Mouse (Mus musculus) ES-CJ7 (cell line): ENCODE measurements around the gene Ttc12.

Source experiments
- DNase-seq: peaks from one replicate; pipeline ENCODE4 v3.0.0; 2011; ENCODE audit warnings: low read depth, low spot score

Gene Ttc12

GRCm38 (mm10) chr9:49485892-49486311 is at the start of gene Ttc12:
Gene Ttc12, minus strand, starts transcription at chr9:49486225.
- peak; percentile 85 for DNase-seq

GRCm38 (mm10) chr9:49534958-49535357 is 48.9 kb upstream of the Ttc12 start:
- DNase-seq, result no peak

DNA sequence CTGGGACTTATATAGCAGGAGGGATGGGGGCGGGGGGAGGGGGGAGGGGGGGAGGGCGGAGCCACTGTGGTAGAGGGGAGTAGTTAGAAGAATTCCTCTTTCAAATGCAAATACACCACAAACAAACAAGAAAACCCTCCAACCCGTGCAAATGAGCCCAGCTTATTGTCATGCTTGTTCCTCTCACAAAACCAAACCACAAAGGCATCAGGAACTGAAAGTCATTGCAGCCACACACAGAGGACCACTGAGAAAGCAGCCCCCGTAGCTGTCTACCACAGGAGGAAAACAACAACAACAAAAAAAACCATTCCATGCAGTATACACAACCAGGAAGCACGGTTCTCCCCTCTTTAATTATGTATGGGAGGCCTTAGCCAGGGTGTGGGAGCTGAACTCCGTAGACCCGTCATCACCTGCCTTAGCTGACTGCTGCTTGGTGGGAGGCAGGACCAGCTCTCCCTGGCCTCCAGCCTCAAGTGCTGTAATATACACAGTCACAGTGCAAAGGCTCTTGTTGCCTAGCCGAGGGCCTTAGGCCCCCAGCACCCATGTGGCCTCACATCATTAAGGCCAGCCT is 48.0 kb upstream of the Ttc12 start:
- peak; percentile 71 for DNase-seq

GRCm38 (mm10) chr9:49533455-49533854 is 47.4 kb upstream of the Ttc12 start:
- no peak for DNase-seq

DNA sequence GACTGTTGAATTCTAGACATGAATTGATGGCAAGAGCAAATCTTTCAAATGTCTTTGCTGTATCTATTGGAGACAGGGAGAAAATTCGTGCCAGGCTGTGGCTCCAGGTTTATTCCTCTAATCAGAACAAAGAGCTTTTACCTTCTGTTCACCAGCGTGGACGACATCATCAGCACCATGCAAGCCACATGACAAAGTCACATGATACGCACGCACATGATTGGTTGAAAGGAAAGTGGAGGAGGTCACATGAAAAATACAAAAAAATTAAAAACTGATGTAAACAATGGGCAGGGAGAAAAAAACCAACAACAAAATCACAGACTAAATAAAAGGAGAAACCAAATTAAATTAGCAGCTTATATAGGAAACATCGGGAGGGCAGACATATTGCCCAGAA is 45.8 kb upstream of the Ttc12 start:
- DNase-seq, result no peak

DNA sequence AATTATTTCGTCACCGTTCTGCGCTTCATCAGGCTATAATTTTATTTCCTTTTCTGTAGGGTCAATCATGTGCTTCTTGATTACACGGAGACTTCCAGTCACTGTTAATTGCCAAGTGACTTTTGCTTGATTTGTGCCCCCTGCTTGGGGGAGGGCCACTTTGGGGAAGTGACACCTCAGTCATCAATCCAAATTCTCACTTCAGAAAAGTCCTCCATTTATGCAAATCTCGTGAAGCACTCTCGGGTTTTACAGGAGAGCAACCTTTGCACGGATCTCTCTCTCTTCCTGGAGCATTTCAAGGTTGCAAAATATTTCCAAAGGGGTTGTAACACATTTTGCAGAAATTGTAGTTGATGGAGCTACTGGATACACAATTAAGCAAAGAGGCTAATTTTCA is 45.2 kb upstream of the Ttc12 start:
- DNase-seq, result no peak

GRCm38 (mm10) chr9:49530739-49531138 is 44.7 kb upstream of the Ttc12 start:
- DNase-seq, result peak; percentile 42

GRCm38 (mm10) chr9:49529366-49529959 is 43.4 kb upstream of the Ttc12 start:
- peak; percentile 37 for DNase-seq

DNA sequence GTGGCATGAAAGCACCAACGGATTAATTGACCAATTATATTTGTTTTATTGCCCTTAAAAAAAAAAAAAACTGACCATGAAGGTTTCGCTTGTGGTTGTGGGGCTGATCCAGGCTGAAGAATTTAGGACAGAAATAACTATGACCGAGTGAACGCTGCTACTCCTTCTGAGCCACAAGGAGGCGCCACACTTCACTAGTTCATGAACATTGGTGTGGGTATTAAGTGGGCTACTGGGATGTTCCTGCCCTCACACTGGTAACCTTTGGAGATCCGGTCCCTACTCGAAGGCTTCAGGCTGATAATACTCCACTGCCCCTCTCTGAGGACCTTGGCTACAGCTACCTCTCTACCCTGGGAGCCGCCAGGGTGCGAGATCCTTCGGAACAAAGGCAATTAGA is 42.9 kb upstream of the Ttc12 start:
- peak; percentile 72 for DNase-seq

DNA sequence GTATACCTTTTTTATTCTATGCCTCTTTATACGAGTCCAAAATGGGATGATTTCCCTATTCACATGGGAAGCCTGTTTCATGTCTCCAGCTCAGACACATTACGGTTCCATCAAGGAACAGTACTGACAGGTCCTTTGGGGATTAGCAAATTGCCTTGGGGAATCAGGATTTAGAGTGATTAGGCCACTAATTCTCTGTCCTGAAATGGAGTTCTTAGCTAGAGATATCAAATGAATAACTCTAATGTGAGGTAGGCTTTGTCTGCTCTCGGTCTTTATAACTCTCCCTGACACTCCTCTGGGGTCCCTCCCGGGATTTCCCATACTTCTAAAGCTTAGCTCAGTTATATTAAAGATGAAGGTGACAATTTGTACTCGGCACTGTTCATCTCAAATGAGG is 42.0 kb upstream of the Ttc12 start:
- DNase-seq, result no peak

- DNase-seq, result no peak
Measured at GRCm38 (mm10) chr9:49527340-49527739, 41.3 kb upstream of the Ttc12 start.

GRCm38 (mm10) chr9:49524721-49525120 is 38.7 kb upstream of the Ttc12 start:
- no peak for DNase-seq

DNA sequence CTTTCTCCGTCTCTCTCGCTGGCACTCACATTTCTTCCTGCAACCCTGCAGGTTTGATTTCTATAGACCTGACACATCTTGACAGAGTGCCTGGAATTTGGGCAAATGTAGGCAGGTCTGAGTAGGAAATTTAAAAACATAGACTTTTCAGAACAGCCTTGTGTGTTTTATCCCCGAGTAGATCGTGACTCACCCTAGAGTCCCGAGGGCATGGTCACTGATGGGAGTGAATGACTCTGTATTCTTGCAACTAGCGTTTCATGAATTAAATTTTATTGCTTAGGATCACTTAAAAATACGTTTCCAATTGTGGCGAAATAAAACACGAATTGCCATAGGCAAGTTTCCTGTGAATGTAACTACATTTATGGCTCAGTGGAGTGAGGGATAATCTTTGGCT is 37.9 kb upstream of the Ttc12 start:
- DNase-seq, result no peak

- DNase-seq, result no peak
Measured at GRCm38 (mm10) chr9:49514306-49514705, 28.3 kb upstream of the Ttc12 start.

- no peak for DNase-seq
Measured at GRCm38 (mm10) chr9:49510666-49511065, 24.6 kb upstream of the Ttc12 start.

GRCm38 (mm10) chr9:49509628-49510027 is 23.6 kb upstream of the Ttc12 start:
- no peak for DNase-seq

DNA sequence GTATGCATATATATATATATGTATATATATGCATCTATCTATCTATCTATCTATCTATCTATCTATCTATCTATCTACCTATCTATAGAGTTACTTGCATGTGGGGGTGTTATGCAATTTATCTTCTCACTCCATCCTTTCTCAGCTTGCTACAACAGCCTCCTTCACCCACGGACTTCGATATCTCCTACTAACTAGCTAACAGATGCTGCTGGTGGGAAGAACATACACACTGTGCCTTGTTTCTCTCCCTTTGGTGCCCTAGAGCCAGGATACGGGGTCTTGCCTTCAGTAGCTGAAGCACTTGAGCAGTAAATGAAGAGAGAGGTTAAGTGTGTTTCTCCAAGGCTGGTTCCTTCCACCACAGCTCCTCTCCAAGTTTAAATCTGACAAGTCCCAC is 23.1 kb upstream of the Ttc12 start:
- DNase-seq, result no peak

DNA sequence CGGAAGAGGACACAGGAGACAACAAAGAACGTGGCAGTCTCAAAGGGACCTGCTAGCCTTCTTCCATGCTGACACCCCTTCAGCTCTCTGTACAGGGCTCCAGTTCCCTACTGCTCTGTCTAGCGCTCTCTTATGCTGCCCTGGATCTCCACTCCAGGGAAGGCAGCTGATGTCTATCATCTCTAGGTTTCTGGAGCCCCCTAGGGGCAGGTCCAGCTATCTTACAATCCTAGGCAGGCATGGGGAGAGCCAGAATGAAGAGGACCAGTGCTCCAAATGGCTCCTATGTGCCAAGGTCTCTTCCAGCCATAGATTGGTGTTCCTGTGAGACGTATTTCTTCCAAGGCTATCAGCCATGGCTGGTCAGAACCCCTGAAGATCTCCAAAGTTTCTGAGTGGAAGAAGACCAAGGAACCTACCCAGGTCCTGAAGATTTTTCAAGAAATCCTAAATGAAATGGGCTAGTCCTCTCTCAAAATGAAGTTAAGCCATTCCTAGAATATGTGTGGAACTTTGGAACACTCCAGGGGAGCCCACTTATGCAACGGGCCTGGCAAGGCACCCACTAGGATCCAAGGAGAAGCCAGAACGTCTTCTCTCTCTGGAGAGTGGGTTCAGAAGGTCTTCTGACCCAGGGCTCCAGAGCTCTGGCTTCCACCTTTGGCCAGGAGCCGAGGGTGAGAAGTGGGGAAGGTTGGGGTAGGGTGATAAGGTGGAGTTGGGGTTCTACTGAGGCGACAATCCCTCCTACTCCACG is 22.0 kb upstream of the Ttc12 start:
- DNase-seq, result no peak

DNA sequence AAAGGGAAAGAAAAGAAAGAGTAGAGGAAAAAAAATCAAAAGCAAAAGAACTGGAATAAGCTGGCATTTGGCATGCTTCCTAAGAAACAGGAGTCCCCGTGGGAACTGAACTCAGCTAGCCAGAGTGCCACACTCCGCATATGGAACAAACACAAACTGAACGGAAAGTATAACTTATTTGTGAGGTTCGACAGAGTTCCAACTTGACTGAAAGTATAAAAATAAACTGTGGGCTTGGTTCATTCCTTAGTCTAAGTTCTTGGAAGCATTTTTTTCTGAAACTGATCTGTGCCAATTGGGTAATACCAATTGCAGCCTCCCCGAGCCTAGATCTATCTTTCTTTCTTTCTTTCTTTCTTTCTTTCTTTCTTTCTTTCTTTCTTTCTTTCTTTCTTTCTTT is 18.6 kb upstream of the Ttc12 start:
- DNase-seq, result no peak

GRCm38 (mm10) chr9:49502245-49502644 is 16.2 kb upstream of the Ttc12 start:
- no peak for DNase-seq

- DNase-seq, result no peak
Measured at GRCm38 (mm10) chr9:49499878-49500277, 13.9 kb upstream of the Ttc12 start.

- peak; percentile 74 for DNase-seq
Measured at GRCm38 (mm10) chr9:49493979-49494649, 8.1 kb upstream of the Ttc12 start.

- DNase-seq, result no peak
Measured at GRCm38 (mm10) chr9:49490609-49491008, 4.6 kb upstream of the Ttc12 start.
